Mouse (Mus musculus) liver, embryonic 14.5 days (tissue): ENCODE measurements at regions not wholly inside any gene's neighbourhood (a gene's known extent, or its start where the extent isn't known, plus 50 kb on each side); places are given as distances from the start of the nearest gene placed in this dataset.

Experiments
- CTCF ChIP-seq: IDR thresholded peaks from 2 replicates; pipeline ENCODE4 v1.5.1; 2016; ENCODE audit warnings: antibody characterized with exemption, low read depth, control low read depth
- EP300 ChIP-seq: IDR thresholded peaks from 2 replicates; pipeline ENCODE4 v1.6.1; 2016; ENCODE audit warnings: antibody characterized with exemption, low read depth

DNA sequence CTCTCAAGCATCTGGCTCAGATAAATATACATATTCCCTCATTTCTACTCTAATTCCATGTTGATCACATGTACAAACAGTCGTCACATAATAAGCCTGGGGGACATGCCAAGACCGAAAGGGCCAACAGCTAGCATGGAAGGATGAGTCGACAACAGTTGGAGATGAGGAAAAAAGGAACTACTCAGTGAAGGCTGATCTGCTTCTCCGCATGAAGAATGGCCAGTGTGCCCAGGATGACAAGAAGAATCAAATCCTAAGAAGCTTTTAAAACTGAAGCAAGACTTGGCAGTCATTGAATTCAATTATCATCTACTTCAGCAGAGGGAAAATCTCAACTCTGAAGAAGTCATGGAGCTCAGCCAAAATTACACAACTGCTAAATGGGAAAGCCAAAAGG is 138.7 kb downstream of the Olfr1505 start:
- no peak for TF ChIP-seq CTCF
- TF ChIP-seq EP300 = no peak
